Mouse (Mus musculus) neural tube, embryonic 12.5 days (tissue): ENCODE data around the gene Dyrk1a. TPM values are rescaled to one million over a fixed set of nuclear protein-coding genes. Genes with fewer than 3 reads are reported as not detected.

ENCODE experiments used
- ATAC-seq: fragments of 200-750 bp; cut with Nextera tagmentation; 2 replicates; pipeline ENCODE4 v1.8.0; 2017; ENCODE audit warnings: low read depth, mild to moderate bottlenecking, moderate TSS enrichment, moderate library complexity; ENCODE audit not compliant: low FRiP score
- H3K27ac ChIP-seq: fragments of 300-500 bp; sonication (generic); 2 replicates; pipeline ENCODE4 v1.5.1; 2016
- H3K27me3 ChIP-seq: fragments of 300-500 bp; sonication (generic); replicated peaks from 2 replicates; pipeline ENCODE4 v1.6.1; 2016; ENCODE audit warnings: mild to moderate bottlenecking
- H3K36me3 ChIP-seq: fragments of 300-500 bp; sonication (generic); 2 replicates; pipeline ENCODE4 v1.6.1; 2016; ENCODE audit warnings: mild to moderate bottlenecking
- H3K4me1 ChIP-seq: fragments of 300-500 bp; sonication (generic); 2 replicates; pipeline ENCODE4 v1.6.1; 2016
- H3K4me2 ChIP-seq: fragments of 300-500 bp; sonication (generic); replicated peaks from 2 replicates; pipeline ENCODE4 v1.6.1; 2016; ENCODE audit warnings: mild to moderate bottlenecking
- H3K4me3 ChIP-seq: fragments of 300-500 bp; sonication (generic); 2 replicates; pipeline ENCODE4 v1.5.1; 2016
- H3K9ac ChIP-seq: fragments of 300-500 bp; sonication (generic); 2 replicates; pipeline ENCODE4 v1.6.1; 2016; ENCODE audit warnings: mild to moderate bottlenecking
- H3K9me3 ChIP-seq: fragments of 300-500 bp; sonication (generic); 2 replicates; pipeline ENCODE4 v1.6.1; 2016; ENCODE audit warnings: mild to moderate bottlenecking
- WGBS: fragments of 180-500 bp; shearing (Covaris S2); methylation state at CpG from one replicate; pipeline ENCODE4 v1.1.7; 2016; 5-methylcytosine and 5-hydroxymethylcytosine counted together
- polyA plus RNA-seq: library from polyadenylated mRNA; unstranded; fragments of >200 nt; fragmentation: Nextera tagmentation; extraction: Ambion mirVana; gene quantifications from 2 replicates; pipeline ENCODE4 v1.2.1, GENCODE M21; 2016

Dyrk1a gene
- polyA plus RNA-seq, 1 experiment from 2014 or later = 10.0 TPM

DNA sequence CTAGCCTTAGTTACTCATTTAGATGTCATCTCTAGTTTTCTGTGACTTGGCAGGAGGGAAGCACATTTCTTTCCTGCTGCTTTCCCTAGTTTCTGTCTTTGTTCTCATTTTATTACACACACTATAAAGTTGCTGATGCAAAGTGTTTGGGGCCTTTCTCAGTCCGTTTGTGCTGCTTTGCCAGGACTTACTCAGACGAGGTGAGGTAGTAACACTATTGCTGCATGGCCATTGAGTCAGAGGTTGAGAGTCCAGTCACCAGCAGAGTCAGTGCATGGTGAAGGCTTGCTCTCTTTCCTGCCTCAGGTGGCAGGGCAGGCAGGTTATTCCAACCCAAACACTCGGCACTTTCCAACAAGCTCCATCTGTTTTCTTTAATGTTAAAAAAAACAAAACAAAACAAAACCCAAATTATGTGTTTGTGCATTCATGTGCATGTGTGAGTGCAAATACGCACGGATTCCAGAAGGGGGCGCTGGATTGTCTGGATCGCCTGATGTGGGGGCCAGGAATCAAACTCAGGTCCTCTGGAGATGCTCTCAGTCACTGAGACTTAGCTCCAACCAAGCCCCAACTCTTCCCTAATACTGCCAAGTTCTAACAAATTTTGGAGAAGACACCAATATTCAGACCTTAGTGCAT lies 16.7 kb downstream of the Dyrk1a start:
- H3K9ac ChIP-seq = no peak overlapping the region
- no peak overlapping the region for H3K4me3 ChIP-seq
- H3K27ac ChIP-seq = no peak overlapping the region
- WGBS = 50% methylated on average over 7 of the region's 7 CpGs
- peaks cover 28% of the 10 kb centered on the region for H3K4me1 ChIP-seq
- H3K4me2 ChIP-seq = no peak overlapping the region
- no peak for ATAC-seq
- no peaks in the 10 kb centered on the region for H3K27me3 ChIP-seq
- H3K9me3 ChIP-seq = no peaks in the 10 kb centered on the region
- no peaks in the 10 kb centered on the region for H3K36me3 ChIP-seq

DNA sequence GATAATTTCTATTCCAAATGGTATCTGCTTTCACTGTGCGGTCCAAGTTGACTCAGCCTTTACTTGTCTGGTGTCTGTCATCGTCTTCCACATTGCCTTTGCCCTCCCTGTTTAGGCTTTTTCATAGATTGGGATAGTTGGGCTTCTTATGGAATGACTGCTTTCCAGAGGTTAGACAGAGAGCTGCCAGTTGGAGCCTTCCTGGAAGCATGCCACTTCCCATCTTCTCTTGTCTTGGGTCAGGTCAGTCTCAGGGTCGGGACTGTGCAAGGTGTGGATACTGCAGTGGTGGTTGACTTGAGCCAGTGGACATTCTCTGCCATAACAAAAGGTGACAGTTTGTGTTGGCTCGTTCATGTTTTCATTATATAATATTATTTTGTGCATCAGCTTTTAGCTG lies 17.7 kb downstream of the Dyrk1a start:
- Histone ChIP-seq H3K4me1 (peaks cover 28% of the 10 kb centered on the region), H3K36me3 (no peaks in the 10 kb centered on the region), H3K4me3 (no peak overlapping the region), H3K4me2 (no peak overlapping the region), H3K9me3 (no peaks in the 10 kb centered on the region), H3K9ac (no peak overlapping the region), H3K27ac (no peak overlapping the region), H3K27me3 (no peaks in the 10 kb centered on the region)
- ATAC-seq = no peak
- WGBS = 89% methylated on average over 4 of the region's 4 CpGs

DNA sequence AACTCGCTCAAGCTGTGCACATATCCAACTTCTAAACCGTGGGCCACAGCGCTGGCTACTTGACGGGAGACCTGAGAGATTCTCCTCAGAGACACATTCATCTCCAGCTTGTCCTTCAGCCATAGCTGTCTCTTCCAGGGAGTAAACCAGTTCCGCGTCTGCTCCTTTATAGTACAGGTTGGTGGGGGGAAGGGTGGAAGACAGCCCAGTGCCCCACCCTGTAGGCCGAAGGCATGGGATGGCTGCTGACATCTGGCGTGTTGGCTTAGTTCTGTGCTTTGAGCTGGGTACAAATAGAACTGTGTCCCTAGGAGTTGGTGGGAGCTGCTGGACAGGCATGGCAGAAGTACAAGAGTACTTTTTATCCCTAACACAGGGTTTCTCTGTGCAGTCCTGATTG lies 18.4 kb downstream of the Dyrk1a start:
- peaks cover 28% of the 10 kb centered on the region for H3K4me1 ChIP-seq
- H3K27me3 ChIP-seq = no peaks in the 10 kb centered on the region
- H3K4me2 ChIP-seq = no peak overlapping the region
- no peaks in the 10 kb centered on the region for H3K36me3 ChIP-seq
- WGBS = 73% methylated on average over 8 of the region's 8 CpGs
- no peaks in the 10 kb centered on the region for H3K9me3 ChIP-seq
- no peak overlapping the region for H3K9ac ChIP-seq
- H3K27ac ChIP-seq = no peak overlapping the region
- no peak overlapping the region for H3K4me3 ChIP-seq
- no peak for ATAC-seq

DNA sequence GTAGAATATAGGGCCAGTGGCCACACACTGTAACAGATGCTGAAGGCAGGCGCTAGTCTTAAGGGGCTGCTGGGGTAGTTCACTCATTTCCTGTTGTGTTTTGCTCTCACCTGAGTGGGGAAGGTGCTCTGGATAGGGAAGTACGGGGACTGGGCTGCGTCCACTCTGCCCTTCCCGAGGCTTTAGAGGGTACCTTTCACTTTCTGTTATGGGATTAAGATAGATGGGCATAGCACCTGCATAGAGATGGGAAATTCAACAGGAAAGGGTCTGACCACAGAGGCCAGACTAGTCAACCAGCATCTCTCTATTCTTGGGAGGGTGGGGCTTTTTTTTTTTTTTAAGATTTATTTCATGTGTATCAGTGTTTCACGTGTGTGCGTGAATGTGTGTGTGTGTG lies 19.2 kb downstream of the Dyrk1a start:
- peaks cover 25% of the 10 kb centered on the region for H3K4me1 ChIP-seq
- H3K9ac ChIP-seq = no peak overlapping the region
- H3K27me3 ChIP-seq = no peaks in the 10 kb centered on the region
- no peak overlapping the region for H3K27ac ChIP-seq
- no peaks in the 10 kb centered on the region for H3K36me3 ChIP-seq
- no peaks in the 10 kb centered on the region for H3K9me3 ChIP-seq
- no peak for ATAC-seq
- H3K4me3 ChIP-seq = no peak overlapping the region
- H3K4me2 ChIP-seq = no peak overlapping the region
- WGBS = 84% methylated on average over 6 of the region's 6 CpGs

DNA sequence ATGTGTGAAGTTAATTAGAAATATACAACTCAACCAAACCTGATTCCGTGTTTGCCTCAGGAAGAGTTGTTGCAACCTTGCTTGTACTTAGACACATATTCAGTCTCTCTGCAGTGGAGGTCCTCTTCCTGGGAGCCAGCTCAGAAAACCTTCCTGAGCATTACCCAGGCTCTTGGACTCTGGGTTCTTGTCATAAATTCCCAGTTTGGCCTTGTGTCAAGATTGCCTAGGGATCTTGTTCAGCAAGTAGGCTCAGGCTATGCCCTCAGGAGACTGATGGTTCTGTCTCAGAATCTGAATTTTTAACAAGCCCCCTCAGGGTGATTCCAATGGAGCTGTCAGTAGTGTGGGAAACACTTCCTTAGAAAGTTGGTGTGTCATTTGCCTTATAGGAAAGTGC lies 19.8 kb downstream of the Dyrk1a start:
- Histone ChIP-seq H3K9ac (no peak overlapping the region), H3K4me2 (no peak overlapping the region), H3K27me3 (no peaks in the 10 kb centered on the region), H3K36me3 (no peaks in the 10 kb centered on the region), H3K9me3 (no peaks in the 10 kb centered on the region), H3K4me1 (peaks cover 25% of the 10 kb centered on the region), H3K4me3 (no peak overlapping the region), H3K27ac (no peak overlapping the region)
- no peak for ATAC-seq
- WGBS = 90% methylated on average over 1 of the region's 1 CpGs

DNA sequence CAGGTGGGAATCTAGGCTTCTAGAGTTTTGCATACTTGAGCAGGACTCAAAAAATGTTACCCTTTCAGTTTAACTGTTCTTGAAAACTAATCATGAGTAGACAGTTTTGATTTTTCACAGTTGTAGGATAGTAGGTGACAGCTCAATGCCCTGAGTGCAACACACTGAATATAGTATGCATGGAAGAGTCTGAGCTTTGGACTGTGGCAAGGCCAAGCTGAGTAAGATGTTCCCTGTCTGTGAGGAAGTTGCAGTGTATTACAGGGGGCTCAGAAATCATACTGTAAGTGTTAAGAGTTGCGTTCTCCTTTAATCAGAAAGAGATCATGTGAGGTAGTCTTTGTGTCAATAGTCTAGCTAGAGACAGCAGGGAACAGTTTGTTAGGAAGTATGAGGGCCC lies 20.4 kb downstream of the Dyrk1a start:
- H3K9ac ChIP-seq = no peak overlapping the region
- H3K27me3 ChIP-seq = no peaks in the 10 kb centered on the region
- H3K36me3 ChIP-seq = no peaks in the 10 kb centered on the region
- no peak for ATAC-seq
- no peaks in the 10 kb centered on the region for H3K9me3 ChIP-seq
- WGBS = 93% methylated on average over 1 of the region's 1 CpGs
- H3K27ac ChIP-seq = no peak overlapping the region
- H3K4me1 ChIP-seq = peaks cover 25% of the 10 kb centered on the region
- H3K4me3 ChIP-seq = no peak overlapping the region
- no peak overlapping the region for H3K4me2 ChIP-seq

DNA sequence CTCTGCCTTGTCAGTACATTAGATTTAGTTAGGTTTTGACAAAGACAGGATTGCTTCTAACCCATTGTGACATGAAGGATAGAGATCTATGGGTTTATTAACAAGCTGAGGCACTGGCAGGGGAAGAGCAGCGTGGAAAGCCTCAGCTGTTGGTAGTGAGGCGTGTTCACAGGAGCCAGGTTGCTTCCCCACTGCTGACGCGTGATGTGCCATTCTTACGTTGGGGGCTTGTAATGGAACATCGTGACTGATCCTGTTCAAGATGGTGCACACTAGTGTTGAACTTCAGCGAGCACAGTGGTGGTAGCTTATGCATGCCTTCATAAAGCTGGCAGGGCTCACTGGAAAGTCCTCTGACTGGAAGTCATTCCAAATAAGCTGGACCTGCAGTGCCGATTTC lies 21.2 kb downstream of the Dyrk1a start:
- H3K4me2 ChIP-seq = no peak overlapping the region
- no peaks in the 10 kb centered on the region for H3K9me3 ChIP-seq
- H3K4me3 ChIP-seq = no peak overlapping the region
- H3K9ac ChIP-seq = no peak overlapping the region
- no peaks in the 10 kb centered on the region for H3K27me3 ChIP-seq
- no peak for ATAC-seq
- 79% methylated on average over 8 of the region's 8 CpGs for WGBS
- no peak overlapping the region for H3K27ac ChIP-seq
- no peaks in the 10 kb centered on the region for H3K36me3 ChIP-seq
- peaks cover 25% of the 10 kb centered on the region for H3K4me1 ChIP-seq

DNA sequence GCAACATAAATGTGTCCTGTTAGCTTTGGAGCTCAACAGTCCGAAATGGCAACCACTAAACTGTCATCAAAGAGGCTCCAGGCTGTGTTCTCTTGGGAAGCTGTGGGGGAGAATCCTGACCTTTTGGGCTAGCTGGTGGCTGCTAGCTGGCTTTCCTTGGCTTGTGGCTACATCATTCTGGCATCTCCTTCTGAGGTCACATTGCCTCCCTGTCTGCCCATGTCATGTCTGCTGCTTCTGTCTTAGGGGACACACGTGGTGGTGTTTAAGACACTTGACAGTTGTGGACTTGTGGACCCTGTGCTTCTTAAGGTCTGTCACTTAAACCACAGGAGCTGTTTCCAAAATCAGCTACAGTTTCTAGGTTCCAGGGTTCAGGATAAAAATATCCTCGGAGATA lies 21.7 kb downstream of the Dyrk1a start:
- no peak for ATAC-seq
- H3K4me2 ChIP-seq = no peak overlapping the region
- no peaks in the 10 kb centered on the region for H3K36me3 ChIP-seq
- 80% methylated on average over 3 of the region's 3 CpGs for WGBS
- no peak overlapping the region for H3K4me3 ChIP-seq
- H3K27me3 ChIP-seq = no peaks in the 10 kb centered on the region
- no peak overlapping the region for H3K9ac ChIP-seq
- H3K9me3 ChIP-seq = no peaks in the 10 kb centered on the region
- peaks cover 25% of the 10 kb centered on the region for H3K4me1 ChIP-seq
- H3K27ac ChIP-seq = no peak overlapping the region

DNA sequence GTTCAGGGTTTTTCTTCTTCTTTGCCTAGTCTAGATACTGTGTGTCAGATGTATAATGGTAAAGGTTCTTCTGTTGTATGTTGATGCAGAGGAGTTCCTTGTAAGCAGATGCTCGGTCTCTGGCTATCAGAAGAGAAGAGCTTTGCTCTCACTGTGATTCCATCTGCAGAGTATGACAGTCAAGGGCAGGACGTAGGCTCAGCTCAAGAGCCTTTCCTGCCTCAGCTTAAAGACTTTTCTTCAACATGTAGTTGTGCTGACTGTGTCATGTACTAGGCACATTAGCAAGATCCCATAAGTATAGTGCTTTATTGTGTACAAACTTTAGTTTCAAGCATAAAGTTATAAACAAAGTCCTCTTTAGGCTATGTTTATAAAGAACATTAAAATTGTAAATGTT lies 26.8 kb downstream of the Dyrk1a start:
- no peaks in the 10 kb centered on the region for H3K9me3 ChIP-seq
- H3K27me3 ChIP-seq = no peaks in the 10 kb centered on the region
- no peaks in the 10 kb centered on the region for H3K36me3 ChIP-seq
- H3K4me3 ChIP-seq = no peak overlapping the region
- peaks cover 32% of the 10 kb centered on the region for H3K4me1 ChIP-seq
- ATAC-seq = no peak
- no peak overlapping the region for H3K4me2 ChIP-seq
- H3K27ac ChIP-seq = no peak overlapping the region
- no peak overlapping the region for H3K9ac ChIP-seq
- 91% methylated on average over 2 of the region's 2 CpGs for WGBS

DNA sequence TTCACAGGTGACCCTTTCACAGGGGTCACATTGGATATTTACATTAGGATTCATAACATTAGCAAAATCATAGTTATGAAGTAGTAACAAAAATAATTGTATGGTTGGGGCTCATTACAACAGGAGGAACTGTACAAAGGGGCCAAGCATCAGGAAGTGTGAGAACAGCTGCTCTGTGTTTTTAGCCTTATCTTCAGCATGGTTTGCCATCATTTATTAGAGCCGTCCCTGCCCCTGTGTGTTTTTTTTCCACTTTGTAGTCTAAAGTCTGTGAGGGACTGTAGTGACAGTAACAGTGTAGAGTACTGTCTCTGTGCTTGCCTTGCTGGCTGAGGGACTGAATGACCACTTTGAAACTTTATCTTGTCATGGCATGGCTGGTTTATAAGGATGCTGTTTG lies 27.8 kb downstream of the Dyrk1a start:
- WGBS = 57% methylated on average over 1 of the region's 1 CpGs
- H3K27ac ChIP-seq = no peak overlapping the region
- H3K4me3 ChIP-seq = no peak overlapping the region
- H3K9ac ChIP-seq = no peak overlapping the region
- no peaks in the 10 kb centered on the region for H3K9me3 ChIP-seq
- H3K27me3 ChIP-seq = no peaks in the 10 kb centered on the region
- no peaks in the 10 kb centered on the region for H3K36me3 ChIP-seq
- H3K4me2 ChIP-seq = no peak overlapping the region
- peaks cover 41% of the 10 kb centered on the region for H3K4me1 ChIP-seq
- ATAC-seq = no peak

DNA sequence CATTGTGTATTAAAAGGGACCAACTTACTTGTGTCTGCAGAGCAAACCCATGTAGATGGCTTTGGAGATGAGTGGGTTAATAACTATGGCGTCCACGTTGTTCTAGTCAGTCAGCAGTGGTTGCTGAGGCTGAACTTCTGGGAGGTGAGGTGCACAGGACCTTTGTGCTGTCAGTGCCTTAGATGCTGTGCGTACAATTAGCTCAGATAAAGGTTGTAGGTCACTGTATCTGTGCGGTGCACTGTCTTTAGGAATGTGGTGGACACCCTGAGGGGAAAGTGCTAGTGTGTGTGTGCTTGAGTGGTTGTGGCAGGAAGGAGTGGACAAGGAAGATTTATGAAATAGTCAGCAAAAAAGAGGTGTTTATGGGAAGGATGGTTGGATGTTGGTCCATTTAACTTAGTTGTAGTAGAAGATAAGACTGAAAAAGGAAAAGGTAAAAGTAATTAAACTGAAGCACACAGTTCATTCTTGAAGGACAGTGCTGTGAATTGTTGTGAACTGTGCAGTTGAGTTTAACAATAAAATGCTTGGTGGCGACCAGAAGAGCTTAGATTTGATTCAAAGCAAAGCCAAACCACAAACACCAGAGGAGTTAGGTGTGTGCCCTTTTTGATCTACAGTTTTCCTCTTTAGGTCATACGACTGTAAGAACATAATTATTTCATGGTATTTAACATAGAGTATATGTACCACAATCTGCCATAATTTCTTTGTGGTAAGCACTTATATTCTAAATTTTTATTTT lies 30.3 kb downstream of the Dyrk1a start:
- ATAC-seq = no peak
- no peak overlapping the region for H3K27ac ChIP-seq
- no peak overlapping the region for H3K9ac ChIP-seq
- H3K36me3 ChIP-seq = no peaks in the 10 kb centered on the region
- H3K4me2 ChIP-seq = no peak overlapping the region
- 53% methylated on average over 6 of the region's 6 CpGs for WGBS
- no peaks in the 10 kb centered on the region for H3K9me3 ChIP-seq
- H3K4me1 ChIP-seq = peaks cover 47% of the 10 kb centered on the region
- no peak overlapping the region for H3K4me3 ChIP-seq
- H3K27me3 ChIP-seq = no peaks in the 10 kb centered on the region

DNA sequence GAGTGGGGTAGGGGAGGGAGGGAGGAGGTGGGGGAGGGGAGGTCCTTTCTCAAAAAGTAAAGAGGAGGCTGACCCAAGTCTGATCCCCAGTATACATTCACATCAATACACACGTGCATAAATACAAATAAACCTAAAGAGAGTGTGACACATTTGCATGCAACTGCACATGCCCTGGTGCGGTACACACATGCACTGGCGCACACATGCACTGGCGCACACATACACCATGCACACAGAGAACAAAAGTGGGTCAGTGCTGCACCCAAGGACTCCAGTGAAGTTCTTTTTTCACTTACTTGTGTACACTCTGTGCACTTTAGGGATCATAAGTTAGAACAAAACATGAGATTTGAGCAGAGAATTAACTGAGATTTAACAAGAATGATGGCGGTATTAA lies 31.3 kb downstream of the Dyrk1a start:
- Histone ChIP-seq H3K36me3 (no peaks in the 10 kb centered on the region), H3K4me2 (0 out of 2 replicates have a peak overlapping the region, but pooled peaks have one; percentile 21), H3K4me3 (no peak overlapping the region), H3K27ac (no peak overlapping the region), H3K9ac (no peak overlapping the region), H3K27me3 (no peaks in the 10 kb centered on the region), H3K4me1 (peaks cover 47% of the 10 kb centered on the region), H3K9me3 (no peaks in the 10 kb centered on the region)
- no peak for ATAC-seq
- 72% methylated on average over 5 of the region's 5 CpGs for WGBS

DNA sequence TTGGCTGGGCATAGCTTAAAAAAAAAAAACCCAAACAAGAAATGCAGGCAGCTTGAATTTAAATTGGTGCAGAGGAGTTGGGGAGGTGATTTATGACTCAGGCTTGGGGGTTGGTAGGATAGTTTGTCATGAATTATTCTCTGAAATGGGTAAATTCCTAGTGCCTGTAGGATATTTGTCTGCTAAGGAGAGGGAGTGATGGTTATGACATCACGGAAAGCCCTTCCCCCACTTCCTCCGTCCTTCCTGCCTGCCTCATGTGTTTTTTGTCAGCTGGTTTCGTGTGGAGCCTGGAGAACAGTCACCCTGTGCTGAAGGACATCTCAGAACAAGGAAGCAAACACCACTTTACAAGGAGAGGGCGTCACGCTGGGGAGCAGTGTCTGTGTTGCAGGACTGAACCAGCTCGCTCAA lies 31.7 kb downstream of the Dyrk1a start:
- no peak for ATAC-seq
- Histone ChIP-seq H3K4me3 (no peak overlapping the region), H3K9me3 (no peaks in the 10 kb centered on the region), H3K9ac (no peak overlapping the region), H3K4me2 (no peak overlapping the region), H3K36me3 (no peaks in the 10 kb centered on the region), H3K4me1 (peaks cover 47% of the 10 kb centered on the region), H3K27ac (no peak overlapping the region), H3K27me3 (no peaks in the 10 kb centered on the region)
- whole genome bisulfite sequencing = 30% methylated on average over 6 of the region's 6 CpGs
